Mouse (Mus musculus) frontal cortex, postnatal 36 days (tissue): ENCODE measurements around the gene Cpeb2.

Experiments
- DNase-seq, 2 experiments: peaks; one replicate each; pipeline ENCODE4 v3.0.0; 2022; ENCODE audit warnings: low spot score in 2 of 2

The Cpeb2 gene

GRCm38 (mm10) chr5:43232480-43233315 lies at the start of gene Cpeb2:
Gene Cpeb2 (plus strand): TSS chr5:43233170.
- DNase-seq: peak; percentile 92 to 95

- no peak for DNase-seq
Observed at GRCm38 (mm10) chr5:43183556-43183955, 49.4 kb upstream of the Cpeb2 start.

- DNase-seq: no peak
Observed at GRCm38 (mm10) chr5:43184834-43185233, 48.1 kb upstream of the Cpeb2 start.

- no peak for DNase-seq
Observed at GRCm38 (mm10) chr5:43185478-43185877, 47.5 kb upstream of the Cpeb2 start.

- DNase-seq: no peak
Observed at GRCm38 (mm10) chr5:43200686-43201085, 32.3 kb upstream of the Cpeb2 start.

- no peak for DNase-seq
Observed at GRCm38 (mm10) chr5:43206495-43207053, 26.4 kb upstream of the Cpeb2 start.

GRCm38 (mm10) chr5:43217468-43217867 lies 15.5 kb upstream of the Cpeb2 start:
- DNase-seq: no peak

- DNase-seq: no peak
Observed at GRCm38 (mm10) chr5:43217987-43218846, 14.8 kb upstream of the Cpeb2 start.

GRCm38 (mm10) chr5:43218847-43219132 lies 14.2 kb upstream of the Cpeb2 start:
- no peak for DNase-seq

GRCm38 (mm10) chr5:43223359-43223758 lies 9.6 kb upstream of the Cpeb2 start:
- DNase-seq: no peak

GRCm38 (mm10) chr5:43224245-43224644 lies 8.7 kb upstream of the Cpeb2 start:
- no peak for DNase-seq

- DNase-seq: no peak
Observed at GRCm38 (mm10) chr5:43226160-43226559, 6.8 kb upstream of the Cpeb2 start.

GRCm38 (mm10) chr5:43227607-43228006 lies 5.4 kb upstream of the Cpeb2 start:
- DNase-seq: no peak

GRCm38 (mm10) chr5:43231061-43231460 lies 1.9 kb upstream of the Cpeb2 start:
- DNase-seq: no peak

- no peak for DNase-seq
Observed at GRCm38 (mm10) chr5:43232149-43232479, 856 bp upstream of the Cpeb2 start.

- peak; percentile 83 to 89 for DNase-seq
Observed at GRCm38 (mm10) chr5:43233316-43234181, 579 bp downstream of the Cpeb2 start.

GRCm38 (mm10) chr5:43234321-43235185 lies 1.6 kb downstream of the Cpeb2 start:
- peak; percentile 30 to 45 for DNase-seq

- peak; percentile 46 to 48 for DNase-seq
Observed at GRCm38 (mm10) chr5:43235186-43235785, 2.3 kb downstream of the Cpeb2 start.

- DNase-seq: no peak
Observed at GRCm38 (mm10) chr5:43235997-43236396, 3.0 kb downstream of the Cpeb2 start.

GRCm38 (mm10) chr5:43236476-43236875 lies 3.5 kb downstream of the Cpeb2 start:
- DNase-seq: no peak
